33 mouse cellular contexts compared by ENCODE assay signal in the genomic region with DNA sequence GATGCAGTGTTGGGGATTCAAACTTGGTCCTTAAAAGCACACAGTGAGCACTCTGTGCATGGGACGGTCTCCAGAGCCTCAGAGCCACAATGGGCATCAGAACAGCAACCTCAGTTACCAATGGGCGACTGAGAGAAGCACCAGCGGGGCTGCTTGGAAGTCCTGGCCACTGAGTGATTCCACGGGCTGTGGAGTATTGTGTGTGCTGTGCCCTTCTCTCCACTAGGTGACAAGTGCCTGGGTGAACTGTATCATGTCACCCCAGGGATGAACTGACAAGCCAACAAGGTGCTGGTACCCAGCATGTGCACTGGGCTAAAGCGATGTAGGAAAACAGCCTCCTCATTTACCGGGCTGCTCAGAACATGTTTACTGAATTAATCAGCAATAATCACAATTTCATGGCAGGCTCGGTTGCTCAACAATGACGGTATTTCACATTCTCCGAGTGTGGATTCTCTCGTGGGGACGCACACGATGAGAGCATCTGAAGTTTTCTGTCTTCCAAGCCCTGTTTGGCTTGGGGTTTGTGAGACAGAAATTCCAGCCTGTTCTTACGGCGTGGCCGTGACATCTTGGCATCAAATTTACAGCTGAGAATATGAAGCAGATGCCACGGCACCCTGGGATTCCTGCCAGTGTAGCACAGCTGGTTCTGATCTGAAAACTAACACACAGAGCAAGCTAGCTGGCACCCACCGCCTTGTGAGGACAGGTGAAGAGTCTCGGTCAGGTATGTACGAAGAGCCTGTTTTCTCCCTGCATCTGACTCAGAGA.
DNase-seq lines count a peak whose midpoint lies in the region; ATAC-seq and TF ChIP-seq lines count a peak whose summit lies in the region.
"Had no signal": no experiment of that assay in that cellular context is flagged by ENCODE, and none has a peak within 500 bp of the region (broad histone marks: within the 10 kb centered on the region; RNA-seq: fewer than 3 reads in every experiment).

No protein-coding gene starts in this region.

- intact Hi-C loops in left cerebral cortex, postnatal 36 days (cut with DNase I), result no loop called here

- DNase-seq in hindbrain, postnatal 0 days (ENCODE audit: low spot score), result no peak
- DNase-seq in hindbrain, embryonic 10.5 days (ENCODE audit: low spot score), result no peak
- no peak for DNase-seq in neural tube, embryonic 10.5 days (ENCODE audit: extremely low spot score, low spot score)
- peak; percentile 89 for DNase-seq in embryonic facial prominence, embryonic 14.5 days (ENCODE audit: low spot score)
- no peak for DNase-seq in stomach, postnatal 0 days (ENCODE audit: low spot score)
- no peak for DNase-seq in left cerebral cortex, postnatal 36 days (ENCODE audit: low spot score in 2 of 2)
- no peak for DNase-seq in kidney, postnatal 25 days
- DNase-seq: adrenal gland, postnatal 14 days; cerebellum, adult 11 months; cerebellum, adult 9-10 months; cerebellum, postnatal 36 days; embryo, embryonic 11 days; heart, adult 2 months; heart, postnatal 4 days; kidney, adult 11 months; kidney, postnatal 14 days; layer of hippocampus, postnatal 36 days; lung, embryonic 14.5 days; lung, postnatal 36 days; midbrain, embryonic 14.5 days; thymus, postnatal 14 days had no signal

- TF ChIP-seq EP300 in stomach, postnatal 0 days (optimal IDR thresholded peaks at IDR 0.05), result no peak

- no peak overlapping the region for H3K4me2 ChIP-seq in hindbrain, postnatal 0 days (ENCODE audit: low read depth, low read length)
- H3K4me2 ChIP-seq in neural tube, embryonic 15.5 days, result peak overlapping the region; percentile 5; the same call in 1 of the 2 replicates
- no peak overlapping the region for H3K4me2 ChIP-seq in embryonic facial prominence, embryonic 14.5 days (ENCODE audit: low read depth, low read length)
- H3K4me2 ChIP-seq in stomach, postnatal 0 days (replicated peaks; ENCODE audit: low read depth), result no peak overlapping the region
- H3K4me2 ChIP-seq: heart, embryonic 12.5 days; hindbrain, embryonic 14.5 days; limb, embryonic 15.5 days; lung, embryonic 14.5 days; neural tube, embryonic 12.5 days; stomach, embryonic 15.5 days had no signal

- 0 out of 2 replicates have a peak, but pooled peaks cover 3% of the 10 kb centered on the region for H3K4me1 ChIP-seq in hindbrain, postnatal 0 days (ENCODE audit: insufficient read depth, low read length)
- H3K4me1 ChIP-seq in hindbrain, embryonic 10.5 days (replicated peaks), result 0 out of 2 replicates have a peak, but pooled peaks cover 11% of the 10 kb centered on the region
- H3K4me1 ChIP-seq in neural tube, embryonic 15.5 days, result no peaks in the 10 kb centered on the region
- H3K4me1 ChIP-seq in embryonic facial prominence, embryonic 14.5 days (ENCODE audit: control insufficient read depth, insufficient read depth, low read length), result peaks cover 50% of the 10 kb centered on the region
- H3K4me1 ChIP-seq in stomach, postnatal 0 days (replicated peaks; ENCODE audit: control insufficient read depth, insufficient read depth), result no peaks in the 10 kb centered on the region
- H3K4me1 ChIP-seq: megakaryocyte, embryonic 14.5 days; neural tube, embryonic 12.5 days; stomach, embryonic 15.5 days had no signal

- TF ChIP-seq CTCF in hindbrain, postnatal 0 days (IDR thresholded peaks at IDR 0.05; ENCODE audit: low read depth), result peak; percentile 35
- 0 out of 2 replicates have a peak, but pooled peaks have one; percentile 8 for TF ChIP-seq CTCF in stomach, postnatal 0 days (IDR thresholded peaks at IDR 0.05; ENCODE audit: low read depth)

- 58% methylated on average over 19 of the region's 19 CpGs for WGBS in hindbrain, postnatal 0 days
- WGBS in hindbrain, embryonic 10.5 days, result 83% methylated on average over 19 of the region's 19 CpGs
- WGBS in neural tube, embryonic 15.5 days, result 66% methylated on average over 19 of the region's 19 CpGs
- 54% methylated on average over 19 of the region's 19 CpGs for WGBS in embryonic facial prominence, embryonic 14.5 days
- 66% methylated on average over 19 of the region's 19 CpGs for WGBS in stomach, postnatal 0 days

- H3K27ac ChIP-seq in hindbrain, postnatal 0 days, result no peak overlapping the region
- H3K27ac ChIP-seq in hindbrain, embryonic 10.5 days, result no peak overlapping the region
- H3K27ac ChIP-seq in neural tube, embryonic 15.5 days (replicated peaks), result no peak overlapping the region
- H3K27ac ChIP-seq in embryonic facial prominence, embryonic 14.5 days (replicated peaks; ENCODE audit: low read depth, low read length), result peak overlapping the region; percentile 67
- no peak overlapping the region for H3K27ac ChIP-seq in stomach, postnatal 0 days (replicated peaks)
- H3K27ac ChIP-seq: heart, adult 2 months; hindbrain, embryonic 14.5 days; limb, embryonic 10.5 days; limb, embryonic 15.5 days; liver, embryonic 14.5 days; neural tube, embryonic 12.5 days; stomach, embryonic 15.5 days had no signal

- no peak for ATAC-seq in hindbrain, postnatal 0 days
- no peak; the same call in 1 of the 2 replicates for ATAC-seq in neural tube, embryonic 15.5 days (ENCODE audit: low FRiP score)
- ATAC-seq in embryonic facial prominence, embryonic 14.5 days (ENCODE audit: low read depth), result no peak
- ATAC-seq in stomach, postnatal 0 days (ENCODE audit: low FRiP score, low TSS enrichment), result no peak
- ATAC-seq: forebrain, embryonic 14.5 days; inflammation-experienced regulatory T-cells, adult 6 months had no signal

- H3K4me3 ChIP-seq in hindbrain, postnatal 0 days (ENCODE audit: low read length), result no peak overlapping the region
- H3K4me3 ChIP-seq in hindbrain, embryonic 10.5 days, result no peak overlapping the region
- H3K4me3 ChIP-seq in neural tube, embryonic 15.5 days (replicated peaks), result no peak overlapping the region
- no peak overlapping the region for H3K4me3 ChIP-seq in embryonic facial prominence, embryonic 14.5 days (ENCODE audit: low read depth, low read length)
- H3K4me3 ChIP-seq in stomach, postnatal 0 days (ENCODE audit: low read depth, low read length), result no peak overlapping the region
- H3K4me3 ChIP-seq: heart, adult 2 months; heart, embryonic 12.5 days; limb, embryonic 10.5 days; limb, embryonic 15.5 days; megakaryocyte, embryonic 14.5 days; neural tube, embryonic 12.5 days; stomach, embryonic 15.5 days had no signal

- H3K27me3 ChIP-seq in hindbrain, postnatal 0 days (ENCODE audit: insufficient read depth, low read length), result no peaks in the 10 kb centered on the region
- no peaks in the 10 kb centered on the region for H3K27me3 ChIP-seq in hindbrain, embryonic 10.5 days (ENCODE audit: insufficient read depth, poor library complexity, severe bottlenecking)
- no peaks in the 10 kb centered on the region for H3K27me3 ChIP-seq in neural tube, embryonic 15.5 days (replicated peaks)
- no peaks in the 10 kb centered on the region for H3K27me3 ChIP-seq in embryonic facial prominence, embryonic 14.5 days (replicated peaks; ENCODE audit: control insufficient read depth, insufficient read depth, low read length)
- no peaks in the 10 kb centered on the region for H3K27me3 ChIP-seq in stomach, postnatal 0 days (ENCODE audit: control insufficient read depth, insufficient read depth, low read length)
- H3K27me3 ChIP-seq: heart, embryonic 12.5 days; limb, embryonic 15.5 days; neural tube, embryonic 12.5 days; stomach, embryonic 15.5 days had no signal

- no peak overlapping the region for H3K9ac ChIP-seq in hindbrain, postnatal 0 days (replicated peaks; ENCODE audit: low read length)
- no peak overlapping the region for H3K9ac ChIP-seq in neural tube, embryonic 15.5 days (replicated peaks)
- H3K9ac ChIP-seq in embryonic facial prominence, embryonic 14.5 days (ENCODE audit: low read depth, low read length), result no peak overlapping the region
- no peak overlapping the region for H3K9ac ChIP-seq in stomach, postnatal 0 days (ENCODE audit: low read length)
- H3K9ac ChIP-seq: heart, embryonic 12.5 days; hindbrain, embryonic 14.5 days; limb, embryonic 15.5 days; liver, embryonic 14.5 days; lung, embryonic 14.5 days; neural tube, embryonic 12.5 days; stomach, embryonic 15.5 days had no signal

- H3K9me3 ChIP-seq in hindbrain, postnatal 0 days (ENCODE audit: low read length), result no peaks in the 10 kb centered on the region
- no peaks in the 10 kb centered on the region for H3K9me3 ChIP-seq in hindbrain, embryonic 10.5 days
- no peaks in the 10 kb centered on the region for H3K9me3 ChIP-seq in neural tube, embryonic 15.5 days (replicated peaks)
- H3K9me3 ChIP-seq in embryonic facial prominence, embryonic 14.5 days (ENCODE audit: control insufficient read depth, low read length), result no peaks in the 10 kb centered on the region
- H3K9me3 ChIP-seq in stomach, postnatal 0 days (ENCODE audit: control insufficient read depth, low read length), result no peaks in the 10 kb centered on the region
- H3K9me3 ChIP-seq: G1E; heart, embryonic 12.5 days; limb, embryonic 10.5 days; limb, embryonic 15.5 days; megakaryocyte, embryonic 14.5 days; neural tube, embryonic 12.5 days; stomach, embryonic 15.5 days had no signal

- no peaks in the 10 kb centered on the region for H3K36me3 ChIP-seq in hindbrain, postnatal 0 days (ENCODE audit: insufficient read depth, low read length)
- no peaks in the 10 kb centered on the region for H3K36me3 ChIP-seq in hindbrain, embryonic 10.5 days
- no peaks in the 10 kb centered on the region for H3K36me3 ChIP-seq in neural tube, embryonic 15.5 days
- no peaks in the 10 kb centered on the region for H3K36me3 ChIP-seq in embryonic facial prominence, embryonic 14.5 days (ENCODE audit: control insufficient read depth, insufficient read depth, low read length)
- H3K36me3 ChIP-seq in stomach, postnatal 0 days (ENCODE audit: control insufficient read depth, insufficient read depth, low read length), result no peaks in the 10 kb centered on the region
- H3K36me3 ChIP-seq: heart, embryonic 12.5 days; limb, embryonic 10.5 days; neural tube, embryonic 12.5 days; stomach, embryonic 15.5 days had no signal
